Mouse (Mus musculus) neural tube, embryonic 13.5 days (tissue): ENCODE results near the gene Gm20388. TPM values are rescaled to one million over a fixed set of nuclear protein-coding genes. Genes with fewer than 3 reads are reported as not detected.

ENCODE experiments used
- ATAC-seq: fragments of 200-750 bp; cut with Nextera tagmentation; 2 replicates; pipeline ENCODE4 v1.8.0; 2017; ENCODE audit warnings: low read depth, mild to moderate bottlenecking, moderate TSS enrichment, moderate library complexity
- H3K27ac ChIP-seq: fragments of 300-500 bp; sonication (generic); replicated peaks from 2 replicates; pipeline ENCODE4 v1.5.1; 2015; ENCODE audit warnings: moderate library complexity, mild to moderate bottlenecking, inconsistent platforms
- H3K27me3 ChIP-seq: fragments of 300-500 bp; sonication (generic); 2 replicates; pipeline ENCODE4 v1.6.1; 2015; ENCODE audit warnings: mild to moderate bottlenecking, inconsistent platforms
- H3K36me3 ChIP-seq: fragments of 300-500 bp; sonication (generic); 2 replicates; pipeline ENCODE4 v1.6.1; 2015; ENCODE audit warnings: mild to moderate bottlenecking, inconsistent platforms
- H3K4me1 ChIP-seq: fragments of 300-500 bp; sonication (generic); replicated peaks from 2 replicates; pipeline ENCODE4 v1.6.1; 2015; ENCODE audit warnings: inconsistent platforms
- H3K4me2 ChIP-seq: fragments of 300-500 bp; sonication (generic); 2 replicates; pipeline ENCODE4 v1.6.1; 2015; ENCODE audit warnings: inconsistent platforms, mild to moderate bottlenecking, moderate library complexity
- H3K4me3 ChIP-seq: fragments of 300-500 bp; sonication (generic); 2 replicates; pipeline ENCODE4 v1.5.1; 2015; ENCODE audit warnings: mild to moderate bottlenecking, inconsistent platforms
- H3K9ac ChIP-seq: fragments of 300-500 bp; sonication (generic); 2 replicates; pipeline ENCODE4 v1.6.1; 2015; ENCODE audit warnings: moderate library complexity, mild to moderate bottlenecking, inconsistent platforms
- H3K9me3 ChIP-seq: fragments of 300-500 bp; sonication (generic); 2 replicates; pipeline ENCODE4 v1.6.1; 2016; ENCODE audit warnings: inconsistent platforms
- WGBS: fragments of 180-500 bp; shearing (Covaris S2); methylation state at CpG from one replicate; pipeline ENCODE4 v1.1.7; 2015; 5-methylcytosine and 5-hydroxymethylcytosine counted together
- polyA plus RNA-seq: library from polyadenylated mRNA; unstranded; fragments of >200 nt; fragmentation: Nextera tagmentation; extraction: Ambion mirVana; gene quantifications from 2 replicates; pipeline ENCODE4 v1.2.1, GENCODE M21; 2015

Gene Gm20388
- polyA plus RNA-seq, 1 experiment from 2014 or later, result 0.27 TPM

DNA sequence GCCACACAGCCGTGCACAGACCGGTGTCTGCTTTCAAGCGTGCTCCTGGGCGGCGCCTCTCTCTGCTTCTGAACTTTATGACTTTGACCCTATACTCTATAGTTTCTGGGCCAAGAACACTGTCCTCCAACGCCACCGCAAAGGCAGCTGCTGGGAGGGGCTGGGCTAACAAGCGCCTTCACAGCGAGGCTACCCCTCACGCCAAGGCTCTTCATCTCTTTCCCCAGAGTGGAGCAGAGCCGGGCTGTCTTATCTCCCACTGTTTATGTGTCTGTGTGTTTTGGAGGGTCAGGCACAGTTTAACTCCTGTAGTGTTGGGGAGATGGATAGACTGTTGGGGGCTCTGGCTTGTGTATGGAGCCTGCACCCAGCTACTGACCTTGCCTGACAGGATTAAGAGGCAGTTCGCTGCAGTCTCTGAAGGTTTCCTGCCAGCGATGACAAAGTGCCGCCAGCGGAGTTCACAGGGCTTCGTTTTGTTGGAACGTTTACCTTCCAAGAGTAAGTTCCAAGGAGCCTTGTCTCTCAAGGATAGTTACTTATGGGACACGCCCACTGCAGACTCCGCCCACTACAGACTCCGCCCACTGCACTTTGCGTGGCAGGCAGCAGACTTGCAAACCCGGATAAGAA, 783.3 kb downstream of the Gm20388 start:
- H3K4me1 ChIP-seq, result peaks cover 15% of the 10 kb centered on the region; the same call in 1 of the 2 replicates
- WGBS, result 49% methylated on average over 22 of the region's 22 CpGs
- H3K27ac ChIP-seq, result no peak overlapping the region
- H3K4me3 ChIP-seq, result no peak overlapping the region
- no peaks in the 10 kb centered on the region for H3K27me3 ChIP-seq
- H3K4me2 ChIP-seq, result no peak overlapping the region
- ATAC-seq, result no peak
- H3K9me3 ChIP-seq, result no peaks in the 10 kb centered on the region
- H3K9ac ChIP-seq, result no peak overlapping the region
- H3K36me3 ChIP-seq, result no peaks in the 10 kb centered on the region

DNA sequence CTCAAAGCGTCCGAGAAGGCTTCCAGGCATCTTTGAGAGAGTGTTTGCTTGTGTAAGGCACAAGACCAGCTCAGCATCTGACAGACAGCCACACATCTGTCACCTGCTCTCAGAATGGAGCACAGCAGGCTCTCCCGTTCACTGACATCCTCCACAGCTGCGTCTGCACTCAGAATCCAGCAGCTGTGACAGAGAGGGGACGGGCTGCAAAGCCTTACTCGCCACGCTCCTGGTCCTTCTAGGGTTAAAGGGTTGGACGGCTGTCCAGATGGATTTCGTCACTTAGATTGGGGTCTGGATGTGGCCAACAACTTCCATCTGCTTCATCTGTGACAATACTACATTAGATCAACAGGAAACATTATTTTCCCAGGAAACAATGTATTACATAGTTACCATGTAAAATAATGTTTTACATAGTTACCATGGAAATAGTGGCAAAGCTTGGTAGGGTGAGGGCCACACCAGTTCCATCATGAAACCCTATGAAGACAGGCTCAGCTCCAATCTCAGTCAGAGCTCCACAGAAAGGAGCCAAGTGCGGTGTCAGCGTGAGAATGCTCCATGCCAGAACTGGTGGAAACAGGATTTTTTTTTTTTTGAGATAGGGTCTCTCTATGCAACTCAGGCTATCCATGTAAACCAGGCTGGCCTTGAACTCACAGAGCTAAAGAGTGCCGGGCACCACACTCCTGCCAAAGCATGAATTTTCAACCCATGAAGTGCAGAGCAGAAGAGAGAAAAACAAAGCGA, 785.9 kb downstream of the Gm20388 start:
- H3K27ac ChIP-seq, result no peak overlapping the region
- peaks cover 15% of the 10 kb centered on the region; the same call in 1 of the 2 replicates for H3K4me1 ChIP-seq
- no peak overlapping the region for H3K9ac ChIP-seq
- no peaks in the 10 kb centered on the region for H3K27me3 ChIP-seq
- H3K9me3 ChIP-seq, result no peaks in the 10 kb centered on the region
- no peaks in the 10 kb centered on the region for H3K36me3 ChIP-seq
- H3K4me3 ChIP-seq, result no peak overlapping the region
- ATAC-seq, result no peak
- WGBS, result 60% methylated on average over 13 of the region's 13 CpGs
- H3K4me2 ChIP-seq, result no peak overlapping the region

- 78% methylated on average over 17 of the region's 17 CpGs for WGBS
- H3K4me3 ChIP-seq, result no peak overlapping the region
These were observed 786.7 kb downstream of the Gm20388 start for GRCm38 (mm10) chr8:120697154-120697978.

DNA sequence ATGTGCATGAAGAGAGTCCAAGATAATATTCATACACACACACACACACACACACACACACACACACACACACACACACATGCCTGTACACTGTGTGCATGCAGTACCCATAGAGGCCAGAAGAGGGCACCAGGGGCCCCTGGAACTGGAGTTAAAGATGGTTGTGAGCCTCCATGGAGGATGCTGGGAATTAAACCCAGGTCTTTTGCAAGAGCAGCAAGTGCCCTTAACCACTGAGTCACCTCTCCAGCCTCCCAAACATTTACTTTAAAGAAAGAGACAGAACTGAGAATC, 787.3 kb downstream of the Gm20388 start:
- H3K4me3 ChIP-seq, result no peak overlapping the region
- no peaks in the 10 kb centered on the region for H3K36me3 ChIP-seq
- ATAC-seq, result no peak

More at GRCm38 (mm10) chr8:120697154-120697978, 786.7 kb downstream of the Gm20388 start:
- H3K9me3 ChIP-seq, result no peaks in the 10 kb centered on the region
- H3K9ac ChIP-seq, result no peak overlapping the region
- H3K4me2 ChIP-seq, result no peak overlapping the region
- H3K36me3 ChIP-seq, result no peaks in the 10 kb centered on the region
- H3K4me1 ChIP-seq, result peaks cover 15% of the 10 kb centered on the region; the same call in 1 of the 2 replicates
- H3K27me3 ChIP-seq, result no peaks in the 10 kb centered on the region
- H3K27ac ChIP-seq, result no peak overlapping the region
- no peak for ATAC-seq

DNA sequence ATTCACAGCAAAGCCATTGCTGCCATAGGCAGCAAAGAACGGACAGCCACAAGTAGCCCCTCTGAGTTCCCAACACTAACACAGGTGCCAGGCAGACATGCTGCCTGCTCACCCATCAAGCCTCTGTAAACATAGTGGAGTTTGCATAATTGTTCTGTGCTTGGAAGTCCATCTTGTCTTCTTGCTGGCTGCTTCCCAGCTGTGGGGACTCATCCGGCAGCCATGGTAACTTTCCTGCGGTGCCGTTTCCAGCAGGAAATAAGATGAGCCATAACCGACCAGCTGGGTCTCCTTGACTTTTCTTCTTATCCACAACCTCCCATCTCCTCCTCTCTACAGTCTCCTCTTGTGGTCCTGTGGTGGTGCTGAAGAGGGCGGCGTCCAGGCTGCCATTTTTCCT, 787.8 kb downstream of the Gm20388 start:
- Histone ChIP-seq H3K27me3 (no peaks in the 10 kb centered on the region), H3K9ac (no peak overlapping the region), H3K9me3 (no peaks in the 10 kb centered on the region), H3K4me2 (no peak overlapping the region), H3K4me1 (peaks cover 15% of the 10 kb centered on the region; the same call in 1 of the 2 replicates), H3K27ac (no peak overlapping the region), H3K36me3 (no peaks in the 10 kb centered on the region), H3K4me3 (no peak overlapping the region)
- no peak for ATAC-seq
- WGBS, result 92% methylated on average over 7 of the region's 7 CpGs

More for the DNA sequence above, 787.3 kb downstream of the Gm20388 start:
- Histone ChIP-seq H3K27ac (no peak overlapping the region), H3K4me2 (no peak overlapping the region), H3K9me3 (no peaks in the 10 kb centered on the region), H3K9ac (no peak overlapping the region), H3K4me1 (peaks cover 15% of the 10 kb centered on the region; the same call in 1 of the 2 replicates), H3K27me3 (no peaks in the 10 kb centered on the region)

DNA sequence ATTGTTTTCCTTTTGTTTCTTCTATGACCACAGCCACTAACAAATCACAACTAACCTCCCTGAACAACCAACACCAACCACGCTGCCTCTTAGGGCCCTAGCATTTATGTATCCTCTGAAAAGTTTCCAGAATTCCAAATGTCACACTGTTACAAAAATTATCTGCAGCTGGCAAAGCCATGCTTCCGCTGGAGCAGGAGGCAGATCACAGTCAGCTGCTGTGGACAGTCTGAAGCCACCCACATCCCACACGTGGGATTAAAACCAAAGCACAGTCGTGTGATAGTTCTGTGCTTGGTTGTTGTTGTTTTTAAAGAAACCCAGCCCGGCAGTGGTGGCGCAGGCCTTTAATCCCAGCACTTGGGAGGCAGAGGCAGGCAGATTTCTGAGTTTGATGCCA, 788.4 kb downstream of the Gm20388 start:
- H3K9ac ChIP-seq, result no peak overlapping the region
- 83% methylated on average over 6 of the region's 6 CpGs for WGBS
- H3K4me1 ChIP-seq, result peaks cover 15% of the 10 kb centered on the region; the same call in 1 of the 2 replicates
- H3K36me3 ChIP-seq, result no peaks in the 10 kb centered on the region
- ATAC-seq, result no peak
- H3K4me2 ChIP-seq, result no peak overlapping the region
- H3K27ac ChIP-seq, result no peak overlapping the region
- H3K9me3 ChIP-seq, result no peaks in the 10 kb centered on the region
- no peaks in the 10 kb centered on the region for H3K27me3 ChIP-seq
- H3K4me3 ChIP-seq, result no peak overlapping the region

- no peaks in the 10 kb centered on the region for H3K9me3 ChIP-seq
- H3K4me2 ChIP-seq, result no peak overlapping the region
- peaks cover 20% of the 10 kb centered on the region; the same call in 1 of the 2 replicates for H3K4me1 ChIP-seq
- 78% methylated on average over 2 of the region's 2 CpGs for WGBS
- no peak overlapping the region for H3K9ac ChIP-seq
- no peak for ATAC-seq
- no peaks in the 10 kb centered on the region for H3K27me3 ChIP-seq
- no peak overlapping the region for H3K4me3 ChIP-seq
- no peaks in the 10 kb centered on the region for H3K36me3 ChIP-seq
- no peak overlapping the region for H3K27ac ChIP-seq
These were observed 788.9 kb downstream of the Gm20388 start for GRCm38 (mm10) chr8:120699565-120699964.

GRCm38 (mm10) chr8:120700053-120700452, 789.4 kb downstream of the Gm20388 start:
- H3K27me3 ChIP-seq, result no peaks in the 10 kb centered on the region
- H3K9me3 ChIP-seq, result no peaks in the 10 kb centered on the region
- H3K27ac ChIP-seq, result no peak overlapping the region
- no peak overlapping the region for H3K4me2 ChIP-seq
- no peaks in the 10 kb centered on the region for H3K36me3 ChIP-seq
- no peak for ATAC-seq
- H3K4me1 ChIP-seq, result peaks cover 22% of the 10 kb centered on the region; the same call in 1 of the 2 replicates
- WGBS, result 85% methylated on average over 4 of the region's 4 CpGs
- H3K9ac ChIP-seq, result no peak overlapping the region
- H3K4me3 ChIP-seq, result no peak overlapping the region

GRCm38 (mm10) chr8:120701758-120702465, 791.3 kb downstream of the Gm20388 start:
- Histone ChIP-seq H3K4me2 (no peak overlapping the region), H3K9me3 (no peaks in the 10 kb centered on the region), H3K9ac (no peak overlapping the region), H3K27ac (no peak overlapping the region), H3K36me3 (no peaks in the 10 kb centered on the region), H3K4me3 (no peak overlapping the region), H3K27me3 (no peaks in the 10 kb centered on the region), H3K4me1 (peaks cover 10% of the 10 kb centered on the region; the same call in 1 of the 2 replicates)
- no peak for ATAC-seq
- WGBS, result 65% methylated on average over 19 of the region's 19 CpGs

GRCm38 (mm10) chr8:120704203-120704602, 793.6 kb downstream of the Gm20388 start:
- Histone ChIP-seq H3K4me2 (no peak overlapping the region), H3K9ac (no peak overlapping the region), H3K4me3 (no peak overlapping the region), H3K36me3 (no peaks in the 10 kb centered on the region), H3K4me1 (peaks cover 7% of the 10 kb centered on the region; the same call in 1 of the 2 replicates), H3K27me3 (no peaks in the 10 kb centered on the region), H3K27ac (no peak overlapping the region), H3K9me3 (no peaks in the 10 kb centered on the region)
- ATAC-seq, result no peak
- WGBS, result 24% methylated on average over 9 of the region's 9 CpGs

DNA sequence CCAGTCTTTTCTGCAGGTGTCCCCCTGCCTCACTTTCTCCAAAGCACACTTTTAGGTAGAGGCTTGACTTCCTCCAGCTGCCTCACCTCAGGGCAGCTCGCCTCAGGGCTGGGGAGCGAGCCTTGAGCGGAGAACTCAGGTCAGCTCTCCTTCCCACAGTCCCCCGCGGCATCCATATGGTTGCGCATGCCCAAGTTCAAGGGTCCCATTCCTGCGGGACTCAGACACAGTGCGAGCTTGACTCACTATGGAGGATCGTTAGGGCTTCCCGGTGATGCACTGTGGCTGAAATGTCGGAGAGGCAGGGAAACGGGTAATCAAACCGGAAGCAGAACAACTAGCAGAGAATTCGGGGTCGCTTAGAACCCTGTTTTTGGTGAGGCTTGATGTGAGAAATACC, 794.5 kb downstream of the Gm20388 start:
- WGBS, result 77% methylated on average over 15 of the region's 15 CpGs

More for the DNA sequence above, 794.5 kb downstream of the Gm20388 start:
- no peaks in the 10 kb centered on the region for H3K27me3 ChIP-seq
- H3K27ac ChIP-seq, result no peak overlapping the region
- H3K9ac ChIP-seq, result no peak overlapping the region
- H3K36me3 ChIP-seq, result no peaks in the 10 kb centered on the region
- no peaks in the 10 kb centered on the region for H3K9me3 ChIP-seq
- peaks cover 7% of the 10 kb centered on the region; the same call in 1 of the 2 replicates for H3K4me1 ChIP-seq
- ATAC-seq, result no peak
- H3K4me3 ChIP-seq, result no peak overlapping the region
- H3K4me2 ChIP-seq, result no peak overlapping the region
